Mouse (Mus musculus) urinary bladder, postnatal 36 days (tissue): ENCODE data around the gene Nlgn3.
"Not testable (repeated sequence)": the region's sequence is repeated elsewhere in the genome, so short reads cannot be mapped to it uniquely, and the experiment has no call there.

Experiments
- DNase-seq, 2 experiments: peaks; one replicate each; pipeline ENCODE4 v3.0.0; 2022; ENCODE audit warnings: low spot score in 2 of 2, mixed read lengths in 1 of 2

Gene Nlgn3

DNA sequence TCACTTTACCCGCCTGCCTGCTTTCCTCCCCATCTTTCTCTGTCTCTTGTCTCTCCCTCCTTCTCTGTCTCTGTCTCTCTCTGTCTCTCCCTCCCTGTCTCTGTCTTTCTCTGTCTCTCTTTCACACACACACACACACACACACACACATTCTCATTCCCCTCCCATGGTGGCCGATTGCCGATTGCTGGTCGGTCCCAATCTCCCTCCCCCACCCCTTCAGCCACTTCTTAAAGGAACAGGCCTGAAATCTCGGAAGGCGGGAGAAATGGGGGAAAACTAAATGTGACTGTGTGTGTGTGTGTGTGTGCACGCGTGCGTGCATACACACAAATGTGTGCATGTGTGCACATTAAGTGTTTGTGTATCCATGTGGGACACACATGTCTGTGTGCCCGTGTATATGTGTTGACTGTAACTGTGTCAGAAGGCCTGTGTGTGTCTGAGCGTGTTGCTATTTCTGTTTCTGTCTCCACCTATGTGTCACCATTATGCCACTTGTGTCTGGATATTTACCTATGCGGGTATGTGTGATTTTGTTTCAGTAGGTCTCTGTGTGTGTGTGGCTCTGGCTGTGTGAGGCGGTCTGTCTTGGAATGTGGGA lies 1.6 kb downstream of the Nlgn3 start:
- DNase-seq: no peak

DNA sequence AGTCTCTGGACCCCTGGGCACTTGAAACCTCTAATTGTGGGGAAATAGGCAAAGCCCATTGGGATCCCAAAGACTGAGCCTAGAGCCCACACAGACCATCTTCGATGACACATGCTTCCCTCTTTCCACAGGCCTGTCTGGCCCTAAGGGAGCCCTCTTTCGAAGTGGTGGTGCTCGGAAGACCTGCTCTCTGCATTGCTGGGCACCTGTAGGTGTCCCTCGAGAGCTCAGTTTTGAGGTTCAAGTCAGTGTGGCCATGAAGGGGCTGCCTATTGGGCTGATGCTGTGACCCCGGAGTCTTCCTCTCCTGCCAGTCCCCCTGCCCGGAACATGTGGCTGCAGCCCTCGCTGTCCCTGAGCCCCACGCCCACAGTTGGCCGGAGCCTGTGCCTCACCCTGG lies 2.7 kb downstream of the Nlgn3 start:
- no peak for DNase-seq

DNA sequence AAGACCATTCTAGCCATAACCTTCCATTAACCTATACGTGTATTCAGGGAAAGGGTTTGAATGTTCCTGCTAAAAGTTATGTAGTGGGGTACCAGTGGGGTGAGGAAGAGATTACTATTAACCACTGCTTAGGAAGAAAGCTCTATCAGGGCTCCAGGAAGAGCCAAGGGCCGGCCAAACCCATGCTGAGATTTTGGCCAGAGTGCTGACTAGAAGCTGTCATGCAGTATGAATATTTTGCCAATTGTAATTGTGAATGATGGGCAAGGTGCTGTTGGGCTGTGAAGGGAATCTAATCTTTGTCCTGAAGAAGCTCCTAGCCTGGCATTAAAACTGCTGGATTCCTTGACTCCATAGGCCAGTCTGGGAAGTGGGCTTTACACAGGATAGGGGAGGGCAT lies 5.7 kb downstream of the Nlgn3 start:
- DNase-seq: no peak

DNA sequence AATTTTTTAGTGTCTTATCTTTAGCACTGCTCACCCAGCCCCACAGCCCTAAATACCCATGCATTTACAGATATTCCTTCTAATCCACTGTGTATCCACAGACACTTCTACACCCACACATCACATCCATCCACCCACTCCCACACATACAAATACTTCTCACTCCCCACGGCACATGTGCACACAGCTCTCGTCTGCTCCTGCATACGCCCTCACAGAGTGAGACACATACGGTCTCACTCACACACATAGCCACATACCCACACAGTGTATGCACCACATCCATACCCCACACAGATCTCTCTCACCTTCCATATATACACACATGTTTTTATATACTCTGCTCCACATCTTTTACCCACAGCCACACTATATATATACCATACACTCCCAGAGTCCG lies 10.3 kb downstream of the Nlgn3 start:
- no peak for DNase-seq

DNA sequence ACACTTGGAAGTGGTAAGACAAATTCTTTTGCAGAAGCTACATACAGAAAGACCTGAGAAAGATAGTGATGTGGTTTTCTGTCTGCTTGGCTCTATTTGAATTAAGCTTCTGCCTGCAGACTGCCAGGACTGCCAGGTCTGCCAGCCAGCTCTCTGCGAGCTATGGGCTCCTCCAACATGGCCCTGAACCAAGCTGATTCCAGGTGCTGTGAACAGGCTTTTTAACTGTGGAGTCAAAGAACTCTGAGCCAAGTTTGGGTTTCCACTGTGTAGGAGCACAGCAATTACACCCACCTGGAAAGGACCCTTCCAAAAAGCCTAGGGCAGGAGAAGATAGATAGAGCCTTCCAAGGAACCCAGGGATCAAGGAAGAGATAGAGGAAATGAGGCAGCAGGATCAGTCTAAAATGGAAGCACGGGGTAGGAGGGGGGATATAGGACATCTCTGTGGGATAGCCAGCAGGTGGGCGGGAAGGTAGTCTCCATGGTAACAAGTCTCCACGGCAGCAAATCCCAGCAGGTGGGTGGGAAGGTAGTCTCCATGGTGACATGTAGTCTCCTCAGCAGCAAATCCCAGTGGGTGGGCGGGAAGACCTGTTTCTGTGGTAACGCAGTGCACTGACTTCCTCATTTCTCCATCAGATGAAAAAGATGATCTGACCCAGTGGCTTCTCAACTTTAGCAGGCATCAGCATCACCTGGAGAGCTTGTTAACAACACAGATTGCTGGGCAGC lies 14.8 kb downstream of the Nlgn3 start:
- no peak for DNase-seq

DNA sequence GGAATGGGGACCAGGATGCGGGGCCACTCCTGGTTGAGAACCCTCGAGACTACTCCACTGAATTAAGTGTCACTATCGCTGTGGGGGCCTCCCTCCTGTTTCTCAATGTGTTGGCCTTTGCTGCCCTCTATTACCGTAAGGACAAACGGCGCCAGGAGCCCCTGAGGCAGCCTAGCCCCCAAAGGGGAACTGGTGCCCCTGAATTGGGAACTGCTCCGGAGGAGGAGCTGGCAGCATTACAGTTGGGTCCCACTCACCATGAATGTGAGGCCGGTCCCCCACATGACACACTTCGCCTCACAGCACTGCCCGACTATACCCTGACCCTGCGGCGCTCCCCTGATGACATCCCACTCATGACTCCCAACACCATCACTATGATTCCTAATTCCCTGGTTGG lies 20.8 kb downstream of the Nlgn3 start:
- no peak for DNase-seq

DNA sequence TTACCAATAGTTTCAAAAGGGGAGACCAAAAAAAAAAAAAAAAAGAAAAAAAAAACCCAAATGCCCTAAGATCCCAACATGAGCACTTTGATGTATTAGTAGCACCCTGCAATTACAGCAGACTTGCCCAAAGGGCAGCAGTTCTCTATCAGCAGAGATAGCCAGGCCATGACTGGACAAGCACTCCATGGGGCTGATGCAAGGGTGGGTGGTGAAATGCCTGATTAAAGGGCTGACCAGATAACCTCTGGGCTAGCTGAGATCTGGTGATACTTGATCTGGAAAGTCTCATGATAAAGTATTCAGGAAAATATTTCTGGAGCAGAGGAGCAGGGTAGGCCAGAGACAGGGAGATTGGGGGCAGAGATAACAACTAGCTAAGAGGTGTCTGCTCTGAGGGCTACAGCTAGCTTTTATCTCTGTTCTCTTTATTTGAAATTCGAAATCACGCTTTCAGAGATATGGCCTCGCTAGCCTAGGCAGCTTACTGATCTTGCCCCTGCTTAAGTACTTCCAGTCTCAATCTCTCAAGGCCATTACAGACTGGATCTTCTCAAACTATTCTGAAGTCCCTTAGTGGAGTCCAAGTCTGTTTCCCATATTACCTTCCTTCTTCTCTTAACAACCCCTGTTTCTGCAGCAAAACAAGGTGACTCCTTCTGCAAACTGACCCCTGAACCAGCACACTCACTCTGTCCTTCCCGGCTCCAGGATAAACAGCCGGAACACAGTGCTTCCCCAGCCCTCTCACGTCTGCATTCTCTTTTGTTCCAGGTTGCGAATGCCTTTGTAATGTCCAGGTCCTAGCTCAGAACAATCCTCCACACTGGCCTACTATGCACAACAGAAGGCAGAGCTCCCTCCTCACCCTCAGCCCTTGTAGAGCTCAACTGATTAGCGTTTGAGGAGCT lies 27.3 kb downstream of the Nlgn3 start:
- DNase-seq: no peak

DNA sequence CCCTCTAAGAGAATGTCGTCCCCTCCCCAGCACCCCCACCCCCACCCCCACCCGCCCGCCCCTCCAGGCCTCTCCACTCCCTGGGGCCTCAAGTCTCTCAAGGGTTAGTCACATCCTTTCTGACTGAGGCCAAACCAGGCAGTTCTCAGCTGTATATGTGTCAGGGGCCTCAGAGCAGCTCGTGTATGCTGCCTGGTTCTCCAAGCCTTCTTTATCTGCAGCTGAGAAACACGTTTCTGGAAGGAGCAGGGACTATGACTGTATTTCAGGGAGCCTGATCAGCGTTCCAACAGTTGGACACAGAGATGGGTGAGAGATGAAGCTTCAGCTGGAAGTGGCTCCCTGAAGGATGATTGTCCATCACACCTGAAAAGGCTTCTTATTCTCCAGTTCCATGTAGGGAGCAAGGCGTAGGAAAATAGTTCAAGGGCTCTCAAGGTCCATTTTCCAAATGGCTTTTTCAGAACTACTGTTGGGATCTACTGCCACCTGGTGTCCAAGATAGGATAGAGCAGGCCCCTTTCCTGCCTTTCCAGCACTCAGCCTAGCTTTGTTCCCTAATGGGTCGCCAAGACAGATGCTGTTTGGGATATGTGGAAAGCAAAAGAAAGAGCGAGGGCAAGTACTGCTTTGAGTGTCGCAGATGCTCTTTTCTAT lies 30.5 kb downstream of the Nlgn3 start:
- DNase-seq: peak; percentile 38 to 40

DNA sequence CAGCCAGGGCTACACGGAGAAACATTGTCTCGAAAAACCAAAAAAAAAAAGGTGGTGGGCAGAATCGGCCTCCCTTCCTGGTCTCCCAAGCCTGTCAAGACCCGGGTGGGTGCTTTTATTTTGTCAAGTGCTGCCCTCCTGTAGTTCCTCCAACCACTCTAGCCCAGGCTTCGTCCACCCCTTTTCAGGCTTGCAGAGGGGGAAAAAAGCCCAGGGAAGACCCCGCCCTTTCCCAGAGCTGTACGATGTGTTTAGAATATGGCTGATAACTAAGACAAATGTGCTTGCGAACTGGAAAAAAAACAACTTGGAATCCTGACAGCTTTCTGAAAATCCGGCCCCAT lies 33.0 kb downstream of the Nlgn3 start:
- no peak for DNase-seq

DNA sequence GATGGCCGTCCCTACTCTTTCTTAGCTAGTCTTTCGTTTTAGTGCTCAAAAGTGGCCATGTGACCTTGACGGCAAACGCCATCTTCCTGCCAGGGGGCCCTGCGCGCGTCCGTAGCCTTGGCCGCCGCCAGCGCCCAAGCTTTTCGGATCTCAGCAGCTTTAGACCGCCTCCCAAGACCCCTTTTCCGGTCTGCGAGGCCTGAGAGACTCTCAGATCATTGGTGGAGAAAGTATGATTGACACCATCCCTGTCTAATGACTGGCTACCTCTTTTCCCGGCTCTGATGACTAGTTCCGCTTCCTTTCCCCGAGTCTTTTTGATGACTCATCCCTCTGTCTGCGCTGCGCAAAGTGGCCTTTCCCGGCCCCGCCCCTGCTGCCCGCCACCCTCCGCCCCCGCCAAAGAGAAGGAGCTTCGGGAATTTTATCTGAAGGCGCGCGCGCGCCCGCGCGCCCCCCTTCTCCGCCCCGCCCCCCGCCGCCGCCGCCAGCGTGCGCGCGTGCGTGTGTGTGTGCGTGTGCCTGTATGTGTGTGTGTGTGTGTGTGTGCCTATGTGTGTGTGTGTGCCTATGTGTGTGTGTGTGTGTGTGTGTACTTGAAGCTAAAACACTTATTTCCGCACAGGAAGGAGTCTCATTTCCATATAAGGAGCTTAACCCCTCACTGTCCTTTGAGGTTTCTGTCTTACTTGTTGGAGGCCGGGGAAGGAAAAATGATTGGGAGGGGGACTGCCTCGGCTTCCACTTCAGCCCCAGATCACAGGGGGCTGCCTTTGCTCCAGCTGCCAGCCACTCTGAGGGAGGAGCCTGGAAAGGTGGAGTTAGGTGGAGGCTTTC lies 33.6 kb downstream of the Nlgn3 start:
- DNase-seq: peak; percentile 64 to 82

DNA sequence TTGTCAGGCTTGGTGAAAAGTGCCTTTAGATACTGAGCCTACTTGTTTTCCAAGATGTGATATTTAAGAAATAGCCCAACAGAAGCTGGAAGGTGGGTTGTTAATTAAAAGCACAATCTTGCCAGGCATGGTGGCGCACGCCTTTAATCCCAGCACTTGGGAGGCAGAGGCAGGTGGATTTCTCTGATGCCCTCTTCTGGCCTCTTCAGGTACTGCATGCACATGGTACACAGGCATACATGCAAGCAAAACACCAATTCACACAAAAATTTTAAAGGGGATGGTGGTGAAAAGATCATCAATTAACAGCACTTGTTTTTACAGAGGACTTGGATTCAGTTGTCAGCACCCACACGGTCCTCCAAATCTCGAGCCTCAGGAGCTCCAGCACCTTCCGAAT lies 35.6 kb downstream of the Nlgn3 start:
- DNase-seq: no peak

DNA sequence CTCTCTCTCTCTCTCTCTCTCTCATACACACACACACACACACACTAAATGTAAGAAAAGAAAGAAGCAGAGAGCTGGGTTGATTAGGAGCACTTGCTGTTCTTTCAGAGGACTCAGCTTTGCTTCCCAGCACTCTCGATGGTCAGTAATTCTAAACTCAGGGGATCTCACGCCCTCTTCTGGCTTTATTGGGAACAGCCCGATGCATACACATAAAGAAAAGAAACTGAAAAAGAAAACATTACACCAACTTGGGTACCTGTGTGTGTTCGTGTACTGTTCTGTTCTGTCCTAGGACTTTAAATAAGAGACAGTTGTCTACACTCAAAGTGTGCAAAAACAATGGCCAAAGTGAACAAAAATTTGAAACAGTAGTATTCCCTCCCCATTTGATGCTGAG lies 39.7 kb downstream of the Nlgn3 start:
- DNase-seq: no peak

DNA sequence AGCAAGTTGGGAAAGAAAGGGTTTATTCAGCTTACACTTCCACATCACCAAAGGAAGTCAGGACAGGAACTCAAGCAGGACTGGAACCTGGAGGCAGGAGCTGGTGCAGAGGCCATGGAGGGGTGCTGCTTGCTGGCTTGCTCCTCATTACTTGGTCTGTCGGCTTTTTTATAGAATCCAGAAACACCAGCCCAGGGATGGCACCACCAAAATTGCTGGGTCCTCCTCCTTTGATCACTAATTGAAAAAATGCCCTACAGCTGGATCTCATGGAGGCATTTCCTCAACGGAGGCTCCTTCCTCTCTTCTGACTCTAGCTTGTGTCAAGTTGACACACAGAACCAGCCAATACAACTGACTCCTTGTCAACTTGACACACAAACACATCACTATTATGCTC lies 43.9 kb downstream of the Nlgn3 start:
- not testable (repeated sequence) for DNase-seq

DNA sequence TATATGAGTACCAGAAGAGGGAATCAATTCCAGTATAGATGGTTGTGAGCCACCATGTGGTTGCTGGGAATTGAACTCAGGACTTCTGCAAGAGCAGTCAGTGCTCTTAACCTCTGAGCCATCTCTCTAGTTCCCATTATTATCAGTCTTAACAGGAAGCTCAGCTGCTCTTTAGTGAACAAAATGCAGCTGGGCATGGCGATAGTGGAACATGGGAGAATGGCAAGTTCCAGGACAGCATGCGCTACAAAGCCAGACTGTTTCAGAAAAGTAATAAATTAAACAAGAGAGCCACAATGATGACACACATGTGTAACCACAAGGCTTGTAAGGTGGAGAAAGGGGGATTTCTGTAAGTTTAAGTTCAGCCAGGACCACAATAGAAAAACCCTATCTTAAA lies 46.5 kb downstream of the Nlgn3 start:
- DNase-seq: no peak

DNA sequence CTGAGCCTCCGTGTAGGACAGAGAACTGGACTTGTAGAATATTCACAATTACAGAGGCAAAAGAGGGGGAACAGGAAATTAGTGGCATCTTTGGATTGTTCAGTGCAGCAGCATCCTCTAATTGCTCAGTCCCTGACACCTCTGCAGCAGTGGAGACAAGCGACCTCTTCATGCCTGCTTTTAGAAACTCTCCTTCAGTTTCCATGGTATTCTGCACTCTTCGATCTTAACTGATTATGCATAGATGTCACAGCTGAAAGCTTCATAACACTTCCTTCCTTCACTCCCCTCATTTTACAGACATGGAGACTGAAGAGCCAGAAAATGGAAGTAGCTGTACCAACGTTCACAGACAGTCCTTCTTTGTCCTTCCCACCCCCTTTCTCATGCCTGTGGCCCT lies 47.5 kb downstream of the Nlgn3 start:
- DNase-seq: no peak

DNA sequence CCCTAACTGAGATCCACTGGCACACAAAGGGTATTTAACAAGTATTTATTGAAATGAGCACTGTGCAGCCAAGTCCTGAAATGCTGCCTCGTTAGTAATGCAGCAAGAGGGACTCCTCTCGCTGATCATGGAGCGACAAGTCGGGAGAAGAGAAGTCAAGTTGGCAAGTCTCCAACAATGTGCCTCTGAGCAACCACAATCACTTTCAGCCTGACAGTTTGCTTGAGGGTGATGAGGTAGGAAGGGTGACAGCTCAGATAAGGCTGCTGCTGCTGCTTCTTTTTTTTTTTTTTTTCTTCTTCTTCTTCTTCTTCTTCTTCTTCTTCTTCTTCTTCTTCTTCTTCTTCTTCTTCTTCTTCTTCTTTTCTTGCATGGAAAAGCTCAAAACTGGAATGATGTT lies 52.2 kb downstream of the Nlgn3 start:
- DNase-seq: no peak

DNA sequence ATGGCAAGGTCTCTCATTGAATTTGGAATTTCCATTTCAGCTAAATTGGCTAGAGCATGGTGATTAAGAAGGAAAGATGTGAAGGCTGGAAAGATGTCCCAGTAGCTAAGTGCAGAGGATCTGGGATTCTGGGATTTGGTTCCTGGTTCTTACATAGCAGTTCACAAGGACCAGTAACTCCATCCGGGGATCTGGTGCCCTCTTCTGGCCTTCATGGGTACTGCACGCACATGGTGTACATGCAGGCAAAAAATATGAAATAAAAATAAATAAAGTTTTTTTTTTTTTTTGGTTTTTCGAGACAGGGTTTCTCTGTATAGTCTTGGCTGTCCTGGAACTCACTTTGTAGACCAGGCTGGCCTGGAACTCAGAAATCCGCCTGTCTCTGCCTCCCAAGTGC lies 59.9 kb downstream of the Nlgn3 start:
- DNase-seq: not testable (repeated sequence)

DNA sequence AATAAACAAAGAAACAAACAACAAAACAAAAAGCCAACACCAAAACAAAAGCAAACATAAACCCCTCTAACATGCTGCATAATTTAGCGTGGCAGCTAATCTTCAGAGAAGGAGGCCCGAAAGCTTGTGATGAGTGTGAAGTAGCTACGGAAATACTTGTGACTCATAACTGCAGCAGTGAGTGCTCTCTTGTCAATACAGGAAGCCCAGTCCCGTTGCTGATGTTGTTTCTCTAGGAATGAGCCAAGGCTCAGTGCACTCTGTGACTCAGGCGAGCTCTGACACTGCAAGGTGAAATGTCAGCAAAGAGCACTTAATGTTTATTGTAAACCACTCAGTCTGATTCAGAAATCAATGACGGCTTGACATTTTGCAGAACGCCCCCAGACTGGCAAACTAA lies 70.0 kb downstream of the Nlgn3 start:
- no peak for DNase-seq

DNA sequence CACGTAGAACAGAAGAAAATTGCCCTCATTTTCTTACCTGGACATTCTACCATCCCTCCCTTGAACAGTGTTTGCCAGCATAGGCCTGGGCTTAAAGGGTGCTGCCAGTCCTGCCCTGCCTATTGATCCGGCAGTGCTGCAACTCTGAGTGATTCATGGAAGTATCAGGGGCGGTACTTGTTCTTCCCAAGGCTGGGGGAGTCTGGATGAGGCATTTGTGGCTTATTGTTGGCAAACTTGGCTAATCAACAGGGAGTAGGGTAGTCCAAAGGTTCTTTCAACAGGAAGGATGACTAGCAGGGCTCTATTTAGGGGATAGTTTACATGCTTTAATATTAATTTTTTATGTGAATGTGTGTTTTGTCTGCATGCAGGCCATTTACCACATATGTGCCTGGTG lies 71.6 kb downstream of the Nlgn3 start:
- no peak for DNase-seq

DNA sequence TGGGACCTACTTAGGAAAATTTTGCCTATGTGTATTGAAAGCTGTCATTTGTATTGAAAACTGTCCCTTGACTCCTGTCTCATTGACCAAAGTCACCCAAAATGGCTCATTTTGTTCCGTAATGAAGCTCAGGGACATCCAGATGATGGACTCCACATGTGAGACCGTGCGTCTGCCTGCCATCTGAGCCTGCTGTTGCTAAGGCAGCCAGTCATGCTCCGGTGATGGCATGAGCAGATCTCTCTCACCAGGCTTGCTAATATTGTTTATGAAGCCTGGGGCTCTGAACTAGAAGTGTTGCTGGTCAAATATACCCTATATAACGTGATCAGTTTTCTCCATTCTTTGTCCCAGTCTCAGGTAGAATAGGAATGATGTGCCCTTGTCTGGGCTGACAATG lies 74.0 kb downstream of the Nlgn3 start:
- DNase-seq: no peak
